Mouse (Mus musculus): ENCODE measurements around the gene Eef2kmt. TPM values are rescaled to one million over a fixed set of nuclear protein-coding genes. Genes with fewer than 3 reads are reported as not detected.

Gene Eef2kmt
- polyA plus RNA-seq, 1 experiment from 2014 or later = 42.1 TPM

DNA sequence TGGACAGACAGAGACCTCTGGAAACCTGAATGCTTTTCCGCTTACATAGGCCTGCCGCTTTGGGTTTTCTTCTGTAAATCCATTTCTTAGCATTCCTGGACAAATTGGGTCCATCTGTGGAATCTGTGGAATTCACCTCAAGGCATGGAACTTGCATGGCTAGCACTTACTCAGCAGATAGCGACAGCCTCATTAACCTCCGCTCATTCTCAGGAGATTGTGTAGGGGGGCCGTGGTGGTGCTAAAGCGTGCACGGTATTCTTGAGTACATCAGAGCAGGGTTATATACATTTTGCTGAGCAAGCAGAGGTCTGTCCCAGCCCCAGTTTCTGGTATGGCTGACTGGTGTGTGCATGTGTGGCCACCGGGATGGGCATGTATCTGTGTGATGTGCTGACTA is 7.4 kb upstream of the Eef2kmt start:
- Histone ChIP-seq H3K27ac (ENCODE audit: low read depth) (no peak overlapping the region), H3K9ac (ENCODE audit: low read length) (no peak overlapping the region), H3K4me1 (replicated peaks; ENCODE audit: control insufficient read depth, insufficient read depth, low read length) (no peaks in the 10 kb centered on the region), H3K4me2 (ENCODE audit: low read length) (no peak overlapping the region), H3K27me3 (replicated peaks; ENCODE audit: control insufficient read depth, insufficient read depth, low read length) (no peaks in the 10 kb centered on the region), H3K36me3 (ENCODE audit: control insufficient read depth, insufficient read depth, low read length) (no peaks in the 10 kb centered on the region), H3K4me3 (ENCODE audit: low read depth, low read length) (no peak overlapping the region), H3K9me3 (ENCODE audit: control insufficient read depth, low read length) (peaks cover 7% of the 10 kb centered on the region; the same call in 1 of the 2 replicates)
- DNase-seq (ENCODE audit: low spot score) (no peak), ATAC-seq (replicated peaks; ENCODE audit: low FRiP score, low TSS enrichment, low read depth) (no peak)
- 48% methylated on average over 8 of the region's 8 CpGs for WGBS

DNA sequence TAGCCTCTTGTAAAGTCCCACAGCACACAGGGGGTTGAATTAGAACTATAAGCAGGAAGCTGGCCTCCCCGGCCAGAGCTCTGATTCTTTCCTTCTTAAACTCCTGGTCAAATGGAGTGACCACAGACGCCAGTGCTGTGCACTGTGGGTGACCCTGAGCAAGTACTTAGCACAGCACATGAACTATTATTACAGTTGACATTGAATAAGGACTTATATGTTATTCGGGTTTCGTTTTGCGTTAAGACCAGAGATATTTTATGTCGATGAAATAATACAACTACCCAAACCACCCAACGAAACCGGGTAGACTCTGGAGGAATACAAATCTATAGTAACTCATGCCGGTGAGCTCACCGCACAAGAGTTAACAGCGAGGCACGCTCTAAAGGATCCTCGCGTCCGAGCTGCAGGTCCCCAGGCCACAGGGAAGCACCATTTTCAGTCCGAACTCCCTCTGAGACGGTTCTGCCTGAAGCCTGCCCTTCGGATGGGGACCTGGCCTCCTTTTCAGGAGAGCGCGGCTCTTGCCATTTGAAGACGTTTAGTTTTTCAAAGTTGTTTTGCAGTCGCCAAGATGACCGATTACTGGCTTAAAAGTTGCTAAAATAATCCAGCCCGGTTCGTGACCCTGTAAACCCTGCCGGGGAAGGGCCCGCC is 572 bp downstream of the Eef2kmt start:
- ATAC-seq (replicated peaks; ENCODE audit: low FRiP score, low TSS enrichment, low read depth) (no peak), DNase-seq (ENCODE audit: low spot score) (peak; percentile 69)
- peak overlapping the region; percentile 78 for H3K9ac ChIP-seq (ENCODE audit: low read length)
- 2% methylated on average over 27 of the region's 27 CpGs for WGBS
- H3K4me2 ChIP-seq (ENCODE audit: low read length) = peak overlapping the region; percentile 71
- H3K36me3 ChIP-seq (ENCODE audit: control insufficient read depth, insufficient read depth, low read length) = peaks cover 12% of the 10 kb centered on the region
- H3K27me3 ChIP-seq (replicated peaks; ENCODE audit: control insufficient read depth, insufficient read depth, low read length) = no peaks in the 10 kb centered on the region
- H3K9me3 ChIP-seq (ENCODE audit: control insufficient read depth, low read length) = no peaks in the 10 kb centered on the region
- H3K4me3 ChIP-seq (ENCODE audit: low read depth, low read length) = peak overlapping the region; percentile 74
- peak overlapping the region; percentile 69 for H3K27ac ChIP-seq (ENCODE audit: low read depth)
- H3K4me1 ChIP-seq (replicated peaks; ENCODE audit: control insufficient read depth, insufficient read depth, low read length) = peaks cover 17% of the 10 kb centered on the region

DNA sequence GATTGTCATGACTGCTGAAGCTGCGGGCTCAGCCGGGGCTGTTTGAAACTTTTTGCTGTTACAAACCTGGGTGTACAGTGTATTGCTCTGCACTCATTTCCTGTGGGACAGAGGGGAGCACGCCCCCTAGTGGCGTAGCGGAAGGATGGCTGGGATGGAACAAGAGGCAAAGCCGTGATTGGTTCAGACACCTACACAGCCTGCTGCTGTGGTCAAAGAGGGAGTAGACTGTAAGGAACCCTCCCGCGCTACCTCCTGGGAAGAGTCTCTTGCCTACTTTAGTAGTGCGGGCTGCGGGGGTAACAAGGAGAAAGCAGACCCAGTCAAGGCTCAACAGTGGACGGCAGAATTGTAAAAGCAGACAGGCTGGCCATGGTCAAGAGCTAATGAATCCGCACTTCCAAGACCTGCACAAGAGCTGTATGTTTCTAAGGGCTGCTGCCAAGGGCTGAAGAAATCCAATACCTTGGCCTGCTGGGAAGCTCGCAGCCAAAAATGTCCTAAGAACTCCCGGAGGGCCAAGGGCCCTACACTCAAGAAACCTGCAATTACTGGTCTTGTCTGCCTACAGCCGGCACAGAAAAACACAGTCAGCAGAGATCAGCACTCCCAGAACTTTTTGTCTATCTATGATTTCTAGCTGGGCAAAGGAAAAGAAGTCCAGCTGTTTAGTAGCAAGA is 1.3 kb downstream of the Eef2kmt start:
- Histone ChIP-seq H3K4me3 (ENCODE audit: low read depth, low read length) (peak overlapping the region; percentile 74), H3K4me1 (replicated peaks; ENCODE audit: control insufficient read depth, insufficient read depth, low read length) (peaks cover 17% of the 10 kb centered on the region), H3K9ac (ENCODE audit: low read length) (peak overlapping the region; percentile 78), H3K27ac (ENCODE audit: low read depth) (peak overlapping the region; percentile 69; the same call in 1 of the 2 replicates), H3K27me3 (replicated peaks; ENCODE audit: control insufficient read depth, insufficient read depth, low read length) (no peaks in the 10 kb centered on the region), H3K4me2 (ENCODE audit: low read length) (peak overlapping the region; percentile 71), H3K9me3 (ENCODE audit: control insufficient read depth, low read length) (no peaks in the 10 kb centered on the region), H3K36me3 (ENCODE audit: control insufficient read depth, insufficient read depth, low read length) (peaks cover 19% of the 10 kb centered on the region)
- peak; percentile 68 for ATAC-seq (replicated peaks; ENCODE audit: low FRiP score, low TSS enrichment, low read depth)
- WGBS = 3% methylated on average over 15 of the region's 15 CpGs
- DNase-seq (ENCODE audit: low spot score) = peak; percentile 85

DNA sequence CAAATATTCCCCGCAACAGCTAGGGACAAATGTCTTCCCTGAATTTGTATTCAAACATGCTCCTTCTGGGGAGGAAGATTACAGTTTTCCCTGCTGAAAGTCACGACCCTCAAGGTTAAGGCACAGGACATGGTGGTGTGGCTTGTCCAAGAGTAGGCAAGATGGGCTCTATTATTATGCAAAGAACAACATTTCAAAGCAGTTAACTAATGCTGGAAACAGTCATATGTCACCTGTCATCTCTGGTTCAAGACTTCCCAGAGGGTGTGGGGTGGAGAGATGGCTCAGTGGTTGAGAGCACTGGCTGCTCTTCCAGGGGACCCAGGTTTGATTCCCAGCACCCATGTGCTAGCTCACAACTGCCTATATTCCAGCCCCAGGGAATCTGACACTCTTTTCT is 3.5 kb downstream of the Eef2kmt start:
- H3K36me3 ChIP-seq (ENCODE audit: control insufficient read depth, insufficient read depth, low read length) = peaks cover 41% of the 10 kb centered on the region
- WGBS = 84% methylated on average over 2 of the region's 2 CpGs
- H3K4me2 ChIP-seq (ENCODE audit: low read length) = no peak overlapping the region
- H3K9ac ChIP-seq (ENCODE audit: low read length) = no peak overlapping the region
- ATAC-seq (replicated peaks; ENCODE audit: low FRiP score, low TSS enrichment, low read depth) (no peak), DNase-seq (ENCODE audit: low spot score) (no peak)
- no peaks in the 10 kb centered on the region for H3K27me3 ChIP-seq (replicated peaks; ENCODE audit: control insufficient read depth, insufficient read depth, low read length)
- no peak overlapping the region for H3K27ac ChIP-seq (ENCODE audit: low read depth)
- no peaks in the 10 kb centered on the region for H3K9me3 ChIP-seq (ENCODE audit: control insufficient read depth, low read length)
- no peak overlapping the region for H3K4me3 ChIP-seq (ENCODE audit: low read depth, low read length)
- peaks cover 17% of the 10 kb centered on the region for H3K4me1 ChIP-seq (replicated peaks; ENCODE audit: control insufficient read depth, insufficient read depth, low read length)

DNA sequence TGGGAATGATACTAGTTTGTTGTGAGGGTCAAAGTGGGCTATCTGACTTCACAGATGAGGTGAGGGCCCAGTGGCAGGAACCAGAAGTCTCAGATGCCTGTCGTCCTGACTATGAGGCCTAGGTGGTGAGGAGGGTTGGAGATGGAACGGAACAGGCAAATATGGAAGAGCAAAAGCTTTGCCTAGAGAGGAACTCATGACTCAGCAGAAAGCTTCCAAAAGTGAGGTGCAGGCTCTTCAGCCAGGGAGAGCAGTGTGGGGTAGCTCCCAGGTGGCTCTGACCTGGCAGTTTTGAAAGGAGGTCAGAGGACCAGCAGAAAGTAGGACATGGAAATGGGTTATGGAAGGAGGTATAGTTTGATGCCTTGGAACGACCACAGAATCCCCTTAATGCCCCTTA is 4.9 kb downstream of the Eef2kmt start:
- Histone ChIP-seq H3K9ac (ENCODE audit: low read length) (no peak overlapping the region), H3K27me3 (replicated peaks; ENCODE audit: control insufficient read depth, insufficient read depth, low read length) (no peaks in the 10 kb centered on the region), H3K4me2 (ENCODE audit: low read length) (no peak overlapping the region), H3K4me1 (replicated peaks; ENCODE audit: control insufficient read depth, insufficient read depth, low read length) (peaks cover 12% of the 10 kb centered on the region), H3K9me3 (ENCODE audit: control insufficient read depth, low read length) (no peaks in the 10 kb centered on the region), H3K4me3 (ENCODE audit: low read depth, low read length) (no peak overlapping the region), H3K27ac (ENCODE audit: low read depth) (no peak overlapping the region), H3K36me3 (ENCODE audit: control insufficient read depth, insufficient read depth, low read length) (peaks cover 51% of the 10 kb centered on the region)
- 81% methylated on average over 3 of the region's 3 CpGs for WGBS
- no peak for ATAC-seq (replicated peaks; ENCODE audit: low FRiP score, low TSS enrichment, low read depth)
- DNase-seq (ENCODE audit: low spot score) = no peak

DNA sequence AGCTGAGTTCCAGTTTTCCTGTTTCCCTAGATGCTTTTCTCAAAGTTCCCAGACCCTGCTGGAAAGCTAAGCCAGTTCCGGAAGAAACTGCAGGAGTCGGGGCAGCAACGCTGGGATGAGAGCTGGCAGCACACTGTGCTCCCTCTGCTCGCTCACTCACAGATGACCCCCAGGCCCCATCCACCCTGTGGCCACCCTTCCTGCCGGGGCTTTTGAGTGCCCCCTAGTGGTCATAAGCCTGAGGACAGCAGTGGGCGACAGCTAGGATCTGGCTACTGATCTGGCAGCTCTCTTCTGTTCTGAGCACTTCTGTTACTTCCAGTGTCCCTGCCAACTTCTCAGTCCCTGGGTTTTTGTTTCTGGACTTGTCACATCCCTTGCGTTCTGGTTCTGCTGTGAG is 11.4 kb downstream of the Eef2kmt start:
- H3K4me3 ChIP-seq (ENCODE audit: low read depth, low read length) = no peak overlapping the region
- H3K27me3 ChIP-seq (replicated peaks; ENCODE audit: control insufficient read depth, insufficient read depth, low read length) = no peaks in the 10 kb centered on the region
- DNase-seq (ENCODE audit: low spot score) (peak; percentile 68), ATAC-seq (replicated peaks; ENCODE audit: low FRiP score, low TSS enrichment, low read depth) (peak; percentile 48; the same call in 1 of the 2 replicates)
- no peaks in the 10 kb centered on the region for H3K9me3 ChIP-seq (ENCODE audit: control insufficient read depth, low read length)
- H3K4me2 ChIP-seq (ENCODE audit: low read length) = no peak overlapping the region
- no peak overlapping the region for H3K9ac ChIP-seq (ENCODE audit: low read length)
- peaks cover 80% of the 10 kb centered on the region for H3K36me3 ChIP-seq (ENCODE audit: control insufficient read depth, insufficient read depth, low read length)
- 40% methylated on average over 7 of the region's 7 CpGs for WGBS
- no peak overlapping the region for H3K27ac ChIP-seq (ENCODE audit: low read depth)
- no peaks in the 10 kb centered on the region for H3K4me1 ChIP-seq (replicated peaks; ENCODE audit: control insufficient read depth, insufficient read depth, low read length)

DNA sequence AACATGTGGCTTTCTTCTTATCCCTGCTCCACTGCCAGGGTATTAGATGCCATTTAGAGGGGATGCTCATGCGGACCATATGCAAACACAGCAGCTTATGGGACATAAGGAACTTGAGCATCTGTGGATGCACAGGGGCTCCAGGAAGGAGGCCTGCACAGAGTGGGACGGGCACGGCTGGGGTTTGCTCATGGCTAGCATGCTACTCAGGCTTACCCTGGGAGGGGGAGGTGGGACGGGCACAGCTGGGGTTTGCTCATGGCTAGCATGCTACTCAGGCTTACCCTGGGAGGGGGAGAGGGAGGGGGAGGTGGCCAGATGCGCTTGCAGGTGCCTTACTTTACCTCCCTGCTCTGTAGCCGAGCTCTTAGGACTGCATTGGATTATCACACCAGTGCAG is 12.9 kb downstream of the Eef2kmt start:
- H3K4me3 ChIP-seq (ENCODE audit: low read depth, low read length) = no peak overlapping the region
- H3K36me3 ChIP-seq (ENCODE audit: control insufficient read depth, insufficient read depth, low read length) = peaks cover 67% of the 10 kb centered on the region
- no peak overlapping the region for H3K4me2 ChIP-seq (ENCODE audit: low read length)
- H3K9ac ChIP-seq (ENCODE audit: low read length) = no peak overlapping the region
- no peaks in the 10 kb centered on the region for H3K27me3 ChIP-seq (replicated peaks; ENCODE audit: control insufficient read depth, insufficient read depth, low read length)
- WGBS = 90% methylated on average over 6 of the region's 6 CpGs
- no peak for DNase-seq (ENCODE audit: low spot score)
- no peak overlapping the region for H3K27ac ChIP-seq (ENCODE audit: low read depth)
- H3K4me1 ChIP-seq (replicated peaks; ENCODE audit: control insufficient read depth, insufficient read depth, low read length) = no peaks in the 10 kb centered on the region
- no peaks in the 10 kb centered on the region for H3K9me3 ChIP-seq (ENCODE audit: control insufficient read depth, low read length)
- no peak for ATAC-seq (replicated peaks; ENCODE audit: low FRiP score, low TSS enrichment, low read depth)

DNA sequence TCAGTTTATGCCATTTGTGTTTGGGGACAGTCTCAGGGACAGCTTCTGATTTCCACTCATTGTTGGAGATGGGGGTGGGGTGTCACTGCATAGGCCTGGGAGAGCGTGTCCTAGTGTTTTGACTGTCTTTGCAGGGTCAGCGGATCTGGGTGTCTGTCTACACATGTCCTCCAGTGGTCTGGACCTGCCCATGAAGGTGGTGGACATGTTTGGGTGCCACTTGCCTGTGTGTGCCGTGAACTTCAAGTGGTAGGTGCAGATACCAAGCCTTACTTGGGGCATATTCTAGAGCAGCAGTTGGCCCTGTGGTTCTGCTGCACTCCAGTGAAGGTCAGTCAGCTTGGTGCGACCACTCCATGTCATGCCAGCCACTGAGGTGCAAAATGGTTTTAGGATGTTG is 13.4 kb downstream of the Eef2kmt start:
- DNase-seq (ENCODE audit: low spot score) (no peak), ATAC-seq (replicated peaks; ENCODE audit: low FRiP score, low TSS enrichment, low read depth) (no peak)
- peaks cover 62% of the 10 kb centered on the region for H3K36me3 ChIP-seq (ENCODE audit: control insufficient read depth, insufficient read depth, low read length)
- no peak overlapping the region for H3K4me2 ChIP-seq (ENCODE audit: low read length)
- H3K9me3 ChIP-seq (ENCODE audit: control insufficient read depth, low read length) = no peaks in the 10 kb centered on the region
- no peak overlapping the region for H3K9ac ChIP-seq (ENCODE audit: low read length)
- H3K4me1 ChIP-seq (replicated peaks; ENCODE audit: control insufficient read depth, insufficient read depth, low read length) = no peaks in the 10 kb centered on the region
- no peak overlapping the region for H3K4me3 ChIP-seq (ENCODE audit: low read depth, low read length)
- no peak overlapping the region for H3K27ac ChIP-seq (ENCODE audit: low read depth)
- no peaks in the 10 kb centered on the region for H3K27me3 ChIP-seq (replicated peaks; ENCODE audit: control insufficient read depth, insufficient read depth, low read length)
- WGBS = 90% methylated on average over 4 of the region's 4 CpGs

All from intestine, embryonic 14.5 days (tissue).